Mouse (Mus musculus) lung, adult 2 months (tissue): ENCODE results near the gene Wdr18. TPM values are rescaled to one million over a fixed set of nuclear protein-coding genes. Genes with fewer than 3 reads are reported as not detected.

Experiments used
- DNase-seq: peaks from one replicate; pipeline ENCODE4 v3.0.0; 2022
- H3K4me1 ChIP-seq: fragments of 200-500 bp; 2 replicates; pipeline ENCODE4 v1.6.1; 2011; ENCODE audit warnings: low read length; ENCODE audit not compliant: control insufficient read depth, insufficient read depth
- H3K4me3 ChIP-seq: fragments of 200-500 bp; replicated peaks from 2 replicates; pipeline ENCODE3; 2011; ENCODE audit warnings: low read depth, mild to moderate bottlenecking, control low read depth, low read length; ENCODE audit errors: extremely low read depth
- CTCF ChIP-seq: fragments of 200-500 bp; IDR thresholded peaks from 2 replicates; pipeline ENCODE4 v1.5.1; 2011; ENCODE audit warnings: mild to moderate bottlenecking, low read length, control low read depth; ENCODE audit not compliant: insufficient read depth
- POLR2A ChIP-seq: fragments of 200-500 bp; IDR thresholded peaks from 2 replicates; pipeline ENCODE4 v1.6.1; 2011; ENCODE audit warnings: low read depth, mild to moderate bottlenecking, control low read depth, low read length, borderline replicate concordance; ENCODE audit errors: extremely low read depth
- WGBS: fragments of 180-500 bp; shearing (Covaris S2); methylation state at CpG from one replicate; pipeline ENCODE4 v1.1.7; 2018; 5-methylcytosine and 5-hydroxymethylcytosine counted together
- polyA plus RNA-seq: library from polyadenylated mRNA; depleted of rRNA; stranded (reverse); fragments of >200 nt; gene quantifications from 2 replicates; pipeline ENCODE4 v1.2.3, GENCODE M21; 2012; rRNA removed

Wdr18 gene
- polyA plus RNA-seq, result 33.5 and 35.5 TPM in 2 replicates

DNA sequence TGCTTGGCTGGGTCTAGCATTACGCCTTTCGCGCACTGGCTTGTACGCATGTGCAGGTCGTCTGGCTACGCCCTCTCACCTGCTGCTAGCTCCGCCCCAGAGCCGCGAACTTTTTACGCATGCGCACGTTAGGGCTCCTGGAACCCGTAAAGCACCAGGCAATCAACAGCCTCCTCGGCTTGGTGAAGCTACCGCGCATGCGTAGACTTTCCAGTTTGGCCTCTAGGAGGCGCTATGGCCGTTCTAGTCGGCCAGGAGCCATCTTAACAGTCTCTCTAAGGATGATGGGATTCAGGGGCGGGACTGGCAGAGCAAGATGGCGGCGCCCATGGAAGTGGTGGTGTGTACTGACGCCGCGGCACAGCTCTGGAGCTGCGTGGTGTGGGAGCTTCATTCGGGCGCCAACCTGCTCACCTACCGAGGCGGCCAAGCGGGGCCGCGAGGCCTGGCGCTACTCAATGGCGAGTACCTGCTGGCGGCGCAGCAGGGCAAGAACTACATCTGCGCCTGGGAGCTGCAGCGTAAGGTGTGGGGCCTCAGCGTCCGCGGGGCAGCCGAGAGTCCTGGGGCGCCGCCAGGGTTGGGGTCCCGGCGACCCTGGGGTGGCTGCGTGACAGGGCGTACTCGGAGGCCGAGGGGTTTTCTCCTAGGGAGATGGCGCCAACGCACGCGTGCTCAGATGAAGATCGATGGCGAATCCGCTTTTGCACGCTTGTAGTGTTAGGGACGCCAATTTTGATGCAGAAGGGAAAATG is at the start of gene Wdr18:
TSS of gene Wdr18 (plus strand) at position 306 of the 755 bp plus-strand sequence.
- under 1% methylated on average over 61 of the region's 61 CpGs for WGBS
- DNase-seq, result peak; percentile 99
- TF ChIP-seq CTCF (peak; percentile 88), POLR2A (peak; percentile 44; the same call in 1 of the 2 replicates)
- H3K4me1 ChIP-seq, result peaks cover 7% of the 10 kb centered on the region
- peak within 1 kb of the TSS; percentile 96 for H3K4me3 ChIP-seq

DNA sequence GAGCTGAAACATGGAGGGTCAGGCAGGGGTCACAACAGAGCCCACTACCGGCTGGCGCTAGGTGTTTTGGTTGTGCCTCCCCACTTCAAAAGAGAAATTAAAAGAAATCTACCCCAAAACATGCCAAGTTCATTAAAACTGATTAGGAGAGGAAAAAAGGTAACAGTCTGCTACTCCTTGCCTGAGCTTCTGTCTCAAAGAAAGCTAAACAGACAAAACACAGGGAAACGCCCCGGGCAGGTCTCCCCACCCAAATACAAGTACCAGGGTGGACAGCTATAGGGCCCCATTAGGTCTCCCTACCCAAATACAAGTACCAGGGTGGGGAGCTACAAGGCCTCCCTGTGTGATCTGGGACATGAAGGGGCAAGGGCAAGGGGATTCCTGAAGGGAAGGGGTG is 49.4 kb upstream of the Wdr18 start, which contains the start of gene Gm26602:
TSS of gene Gm26602 (plus strand) at position 301 of the 400 bp plus-strand sequence.
- TF ChIP-seq CTCF (no peak), POLR2A (no peak)
- Histone ChIP-seq H3K4me3 (no peak within 1 kb of the TSS), H3K4me1 (peaks cover 7% of the 10 kb centered on the region)
- 96% methylated on average over 4 of the region's 4 CpGs for WGBS
- DNase-seq, result no peak

DNA sequence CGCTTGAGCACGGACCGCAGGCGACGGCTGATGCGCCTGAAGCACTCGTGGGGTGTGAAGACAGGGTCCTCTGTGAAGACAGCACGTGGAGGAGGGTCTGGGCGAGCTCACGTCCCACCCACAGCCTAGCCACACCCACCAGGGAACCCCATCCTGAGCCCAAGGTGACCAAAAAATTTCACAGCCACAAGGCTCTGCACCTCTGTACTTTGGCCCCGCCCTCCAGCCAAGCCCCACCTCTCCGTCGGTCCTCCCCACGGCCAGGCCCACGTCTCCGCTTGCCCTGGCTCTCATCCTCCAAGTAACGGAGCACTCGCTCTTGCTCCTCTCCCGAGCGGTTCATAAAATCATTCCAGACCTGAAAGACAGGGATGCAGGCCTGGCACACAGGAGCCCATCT is 47.5 kb upstream of the Wdr18 start:
- TF ChIP-seq POLR2A (no peak), CTCF (no peak)
- WGBS, result 77% methylated on average over 20 of the region's 20 CpGs
- DNase-seq, result no peak
- Histone ChIP-seq H3K4me3 (no peak overlapping the region), H3K4me1 (peaks cover 14% of the 10 kb centered on the region)

DNA sequence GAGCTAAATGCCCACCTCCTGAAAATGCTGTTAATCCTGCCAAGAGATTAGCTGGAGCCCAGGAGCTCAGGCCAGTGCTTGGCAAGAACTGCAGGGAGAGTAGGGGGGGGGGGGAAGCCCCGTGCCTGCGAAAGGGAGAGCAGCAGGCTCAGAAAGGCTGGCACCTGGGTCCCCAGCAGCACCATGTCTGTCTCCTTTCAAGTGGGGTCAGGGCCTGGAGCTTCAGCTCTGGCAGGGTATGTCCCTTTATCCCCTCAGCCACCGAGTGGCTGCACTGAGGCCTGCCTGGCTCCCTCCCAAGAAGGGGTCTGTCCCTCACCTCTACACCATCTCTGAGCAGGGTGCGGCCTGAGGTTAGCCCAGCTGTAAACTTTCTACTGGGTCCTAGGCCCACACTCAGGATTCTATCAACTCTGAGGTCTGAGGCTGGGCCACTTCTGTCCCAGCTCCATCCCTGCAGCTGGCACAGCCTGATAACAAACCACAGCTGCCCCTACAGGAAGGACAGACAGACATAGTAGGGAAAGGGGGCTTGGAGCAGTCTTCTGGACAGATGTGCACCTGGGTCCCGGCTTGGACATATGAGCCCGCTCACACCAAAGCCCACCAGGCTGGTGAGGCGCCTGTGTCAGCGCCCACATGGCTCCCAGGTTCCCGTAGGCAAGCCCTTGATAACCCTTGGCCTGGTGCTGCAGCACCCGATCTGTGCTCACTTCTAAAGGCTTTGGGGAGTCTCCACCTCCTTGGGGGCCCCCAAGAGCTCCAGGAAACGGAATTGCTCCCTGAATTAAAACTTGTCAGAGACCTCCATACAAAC is 45.6 kb upstream of the Wdr18 start:
- peaks cover 14% of the 10 kb centered on the region for H3K4me1 ChIP-seq
- no peak for DNase-seq
- TF ChIP-seq CTCF (no peak), POLR2A (no peak)
- WGBS, result 64% methylated on average over 11 of the region's 11 CpGs
- no peak overlapping the region for H3K4me3 ChIP-seq

DNA sequence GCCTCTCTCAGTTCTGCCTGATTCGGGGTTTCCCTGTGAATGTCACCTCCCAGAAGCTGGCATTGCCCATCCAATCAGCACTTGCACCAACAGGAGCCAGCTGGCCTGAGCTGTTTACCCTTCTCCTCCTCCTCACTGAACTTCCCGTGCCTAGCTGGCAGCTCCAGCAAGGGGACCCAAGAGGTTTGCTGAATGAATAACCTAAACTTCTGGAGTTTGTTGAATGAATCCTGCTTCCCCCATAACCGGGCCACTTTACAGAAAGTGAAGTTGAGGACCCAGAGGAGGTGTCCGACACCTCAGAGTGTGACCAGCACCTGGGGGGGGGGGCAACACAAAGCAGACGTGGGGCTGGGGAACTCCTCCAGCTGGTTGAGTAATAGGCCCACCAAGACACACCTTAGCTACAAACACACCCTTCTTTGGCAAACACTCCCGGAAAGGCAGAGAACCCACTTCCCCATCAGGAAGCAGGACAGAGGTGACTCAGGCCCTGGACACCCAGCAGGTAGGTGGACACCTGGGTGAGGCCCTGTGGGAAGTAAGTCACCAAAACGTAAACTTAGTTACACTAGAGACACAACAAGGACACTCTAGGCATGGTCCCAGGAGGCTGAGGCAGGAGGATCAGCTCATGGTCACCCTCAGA is 44.9 kb upstream of the Wdr18 start:
- Histone ChIP-seq H3K4me3 (no peak overlapping the region), H3K4me1 (peaks cover 13% of the 10 kb centered on the region)
- TF ChIP-seq POLR2A (no peak), CTCF (no peak)
- 49% methylated on average over 7 of the region's 7 CpGs for WGBS
- no peak for DNase-seq

DNA sequence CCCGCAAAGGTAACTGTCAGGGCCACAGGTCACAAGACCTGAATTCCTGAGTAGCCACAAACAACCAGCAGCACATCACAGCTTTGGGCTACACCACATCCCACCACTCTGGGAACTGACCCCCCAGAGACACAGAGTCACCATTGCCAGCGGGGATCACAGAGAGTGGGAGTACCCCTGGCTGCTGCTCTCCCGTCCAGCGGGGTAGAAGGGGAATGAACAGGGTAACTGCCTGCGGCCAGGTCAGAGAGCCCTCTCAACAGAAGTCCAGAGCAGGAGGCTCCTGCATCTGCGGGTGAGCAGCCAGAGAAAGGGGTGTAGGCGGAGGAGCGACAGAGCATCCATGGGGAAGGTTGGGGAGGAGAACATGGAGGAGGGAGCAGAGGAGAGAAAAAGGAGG is 43.9 kb upstream of the Wdr18 start:
- no peak for DNase-seq
- H3K4me3 ChIP-seq, result peak overlapping the region; percentile 89
- TF ChIP-seq CTCF (no peak), POLR2A (no peak)
- WGBS, result 4% methylated on average over 8 of the region's 8 CpGs
- H3K4me1 ChIP-seq, result peaks cover 13% of the 10 kb centered on the region

DNA sequence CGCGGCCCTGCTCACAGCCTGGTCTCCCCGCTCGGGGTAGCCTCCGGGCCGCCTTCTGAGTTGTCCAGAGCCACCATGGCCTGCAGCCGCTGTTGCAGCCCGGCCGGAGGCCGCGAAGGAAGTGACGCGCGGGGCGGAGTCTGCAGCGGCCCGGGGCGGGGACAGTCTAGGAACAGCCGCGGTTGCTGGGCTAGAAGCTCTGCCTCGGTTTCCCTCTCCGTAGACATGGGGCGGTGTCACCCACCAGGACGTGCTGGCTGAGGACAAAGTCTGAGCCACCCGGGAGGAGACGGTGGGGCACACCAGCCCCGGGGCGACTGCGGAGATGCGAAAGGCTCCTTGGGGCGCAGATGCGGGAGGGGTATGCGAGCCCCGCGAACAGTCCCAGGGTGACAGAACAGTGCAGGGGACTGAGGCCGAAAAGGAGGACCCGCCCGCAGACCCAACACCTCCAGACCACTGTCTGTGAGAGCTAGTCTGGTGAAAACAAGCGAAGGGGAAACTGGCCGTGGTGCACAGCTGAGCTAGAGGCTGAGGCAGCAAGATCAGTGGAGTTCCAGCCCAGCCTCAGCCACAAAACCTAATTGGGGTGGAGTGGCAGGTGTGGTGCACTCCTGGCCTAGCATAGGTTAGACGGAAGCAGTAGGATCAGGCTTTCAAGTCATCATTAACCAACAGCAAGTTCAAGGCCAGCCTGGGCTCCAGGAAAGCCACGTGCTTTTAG is 43.0 kb upstream of the Wdr18 start, which contains the start of gene Kiss1r:
TSS of gene Kiss1r (plus strand) at position 164 of the 724 bp plus-strand sequence.
- H3K4me3 ChIP-seq, result peak within 1 kb of the TSS; percentile 89
- no peak for TF ChIP-seq CTCF
- peak; percentile 90 for TF ChIP-seq POLR2A
- DNase-seq, result peak; percentile 93
- peaks cover 13% of the 10 kb centered on the region for H3K4me1 ChIP-seq
- whole genome bisulfite sequencing, result 2% methylated on average over 42 of the region's 42 CpGs

DNA sequence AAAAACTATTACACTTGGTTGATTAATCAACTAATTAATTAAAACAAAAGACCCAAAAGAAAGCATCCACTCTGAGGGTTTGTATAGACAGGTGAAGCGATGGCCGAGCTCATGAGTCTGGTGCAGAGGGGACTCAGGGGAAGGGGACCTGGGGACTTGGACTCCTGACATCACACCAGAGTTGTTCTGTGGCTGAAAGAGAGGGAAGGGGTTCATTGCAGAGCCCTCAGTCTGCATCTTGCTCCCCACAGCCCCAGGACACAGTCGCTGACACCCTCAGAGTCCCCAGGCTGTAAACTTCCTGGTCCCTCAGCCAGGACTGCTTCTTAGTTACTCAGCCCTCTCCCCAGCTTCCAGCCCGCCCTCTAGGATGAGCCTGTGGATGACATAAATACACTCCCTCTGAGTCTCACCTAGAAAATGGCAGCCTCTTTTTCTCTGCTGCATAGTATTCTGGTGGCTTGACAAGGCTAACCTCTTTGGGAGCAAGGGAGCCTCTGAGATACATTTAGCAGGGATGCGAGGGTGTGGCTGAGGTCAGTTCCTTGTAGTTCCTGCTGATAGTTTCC is 42.3 kb upstream of the Wdr18 start:
- WGBS, result 71% methylated on average over 5 of the region's 5 CpGs

More for the DNA sequence above, 42.3 kb upstream of the Wdr18 start:
- Histone ChIP-seq H3K4me1 (peaks cover 13% of the 10 kb centered on the region), H3K4me3 (no peak overlapping the region)
- no peak for DNase-seq
- TF ChIP-seq CTCF (no peak), POLR2A (no peak)
